ENCODE assay signal across 18 mouse cellular contexts in genomic region chr6:134988377-134988776, GRCm38 (mm10). TPM values are rescaled to one million over a fixed set of nuclear protein-coding genes. Genes with fewer than 3 reads are reported as not detected.
DNase-seq lines count a peak whose midpoint lies in the region; ATAC-seq and TF ChIP-seq lines count a peak whose summit lies in the region.
"Had no signal": no experiment of that assay in that cellular context is flagged by ENCODE, and none has a peak within 500 bp of the region (broad histone marks: within the 10 kb centered on the region; RNA-seq: fewer than 3 reads in every experiment).

No protein-coding gene starts in this region.

- peaks cover 0 to 7% of the 10 kb centered on the region in 2 experiments; a peak in 2 of 4 replicates for H3K36me3 ChIP-seq in MEL (ENCODE audit: control insufficient read depth in 1 of 2, insufficient read depth in 2 of 2, low read length in 2 of 2)
- H3K36me3 ChIP-seq in intestine, postnatal 0 days (ENCODE audit: control insufficient read depth, insufficient read depth), result no peaks in the 10 kb centered on the region
- H3K36me3 ChIP-seq: G1E had no signal

- H3K79me2 ChIP-seq in MEL (ENCODE audit: control insufficient read depth, insufficient read depth, low read length, poor library complexity), result no peaks in the 10 kb centered on the region; the same call in 1 of the 2 replicates

- no peak overlapping the region for H3K27ac ChIP-seq in MEL (ENCODE audit: control insufficient read depth, low read depth, low read length)
- no peak overlapping the region for H3K27ac ChIP-seq in intestine, postnatal 0 days (ENCODE audit: low read depth, low read length)

- no peaks in the 10 kb centered on the region for H3K27me3 ChIP-seq in MEL (ENCODE audit: control insufficient read depth in 1 of 2, insufficient read depth in 2 of 2, low read length in 2 of 2)
- H3K27me3 ChIP-seq in intestine, postnatal 0 days (replicated peaks; ENCODE audit: control insufficient read depth, insufficient read depth, low read length), result no peaks in the 10 kb centered on the region
- H3K27me3 ChIP-seq: Patski had no signal

- peaks cover 5 to 27% of the 10 kb centered on the region in 2 experiments for H3K4me1 ChIP-seq in MEL (ENCODE audit: control insufficient read depth in 1 of 2, insufficient read depth in 2 of 2, low read length in 2 of 2)
- H3K4me1 ChIP-seq in intestine, postnatal 0 days (replicated peaks; ENCODE audit: control insufficient read depth, insufficient read depth, low read length), result no peaks in the 10 kb centered on the region

- H3K9me3 ChIP-seq in MEL (replicated peaks; ENCODE audit: insufficient read depth, low read length), result no peaks in the 10 kb centered on the region
- no peaks in the 10 kb centered on the region for H3K9me3 ChIP-seq in intestine, postnatal 0 days (ENCODE audit: control insufficient read depth)
- H3K9me3 ChIP-seq: G1E had no signal

- no peak for TF ChIP-seq RAD21 in MEL (IDR thresholded peaks at IDR 0.05; ENCODE audit: low read depth, low read length)

- no peak overlapping the region for H3K9ac ChIP-seq in MEL (ENCODE audit: control insufficient read depth, low read depth, low read length, poor library complexity, severe bottlenecking)
- no peak overlapping the region for H3K9ac ChIP-seq in intestine, postnatal 0 days (ENCODE audit: low read depth, low read length)

- no peak overlapping the region for H3K4me3 ChIP-seq in MEL (ENCODE audit: control insufficient read depth in 1 of 2, insufficient read depth in 1 of 2, low read depth in 2 of 2, low read length in 2 of 2)
- H3K4me3 ChIP-seq in intestine, postnatal 0 days (ENCODE audit: low read depth, low read length), result no peak overlapping the region

- TF ChIP-seq CTCF in MEL (IDR thresholded peaks at IDR 0.05 in 2 of 3, conservative IDR thresholded peaks at IDR 0.05 in 1 of 3; ENCODE audit: control insufficient read depth in 1 of 3, insufficient read depth in 1 of 3, low read depth in 2 of 3, low read length in 3 of 3, poor library complexity in 1 of 3, severe bottlenecking in 1 of 3), result no peak
- TF ChIP-seq CTCF in intestine, postnatal 0 days (IDR thresholded peaks at IDR 0.05; ENCODE audit: low read depth), result no peak

- WGBS in intestine, postnatal 0 days, result 70% methylated on average over 9 of the region's 9 CpGs

- no peak overlapping the region for H3K4me2 ChIP-seq in intestine, postnatal 0 days (replicated peaks; ENCODE audit: low read depth)

- TF ChIP-seq POLR2A in MEL (IDR thresholded peaks at IDR 0.05; ENCODE audit: control insufficient read depth in 1 of 2, insufficient read depth in 1 of 2, low read depth in 1 of 2, low read length in 2 of 2, poor library complexity in 1 of 2), result no peak

- ATAC-seq in intestine, postnatal 0 days, result no peak
- ATAC-seq: activated CD4-positive, CD25-positive, alpha-beta regulatory T cell, adult 4 months; CD4-positive, CD25-positive, alpha-beta regulatory T cell, adult 4 months; Patski had no signal

- peak; percentile 53 for DNase-seq in MEL (ENCODE audit: low read depth, low spot score)
- DNase-seq: adrenal gland, adult 2 months; adrenal gland, adult 8-10 months; adrenal gland, postnatal 10 days; adrenal gland, postnatal 14 days; adrenal gland, postnatal 25 days; adrenal gland, postnatal 36 days; B cell, adult 2 months; cerebellum, adult 11 months; cerebellum, adult 11-12 months; cerebellum, adult 18-20 months; cerebellum, adult 2 months; cerebellum, adult 8-10 months had no signal

- peak in 1 of 2 experiments; percentile 59; a peak in 2 of 4 replicates for TF ChIP-seq EP300 in MEL (IDR thresholded peaks at IDR 0.05; ENCODE audit: low read depth in 1 of 2, low read length in 2 of 2)

TF ChIP-seq in MEL, 35 proteins besides CTCF, POLR2A, EP300 and RAD21:
- TF ChIP-seq MAZ (IDR thresholded peaks at IDR 0.05; ENCODE audit: low read depth, low read length) (no peak), ETS1 (IDR thresholded peaks at IDR 0.05; ENCODE audit: low read depth, low read length) (peak; percentile 33; the same call in 1 of the 2 replicates), ELF1 (IDR thresholded peaks at IDR 0.05; ENCODE audit: low read depth, low read length) (no peak), SIN3A (IDR thresholded peaks at IDR 0.05; ENCODE audit: low read length) (no peak), RCOR1 (IDR thresholded peaks at IDR 0.05; ENCODE audit: low read depth, low read length) (no peak), E2F4 (IDR thresholded peaks at IDR 0.05; ENCODE audit: borderline replicate concordance, low read depth, low read length) (no peak), USF2 (IDR thresholded peaks at IDR 0.05; ENCODE audit: borderline replicate concordance in 1 of 2, insufficient read depth in 1 of 2, low read depth in 1 of 2, low read length in 2 of 2) (no peak), SMC3 (IDR thresholded peaks at IDR 0.05; ENCODE audit: low read depth, low read length) (no peak), MAFK (IDR thresholded peaks at IDR 0.05; ENCODE audit: borderline replicate concordance, low read depth, low read length) (no peak), MAX (IDR thresholded peaks at IDR 0.05; ENCODE audit: low read length) (no peak), KAT2A (conservative IDR thresholded peaks at IDR 0.05; ENCODE audit: low read depth, low read length) (no peak), GATA1 (IDR thresholded peaks at IDR 0.05; ENCODE audit: low read depth, low read length) (0 out of 2 replicates have a peak, but pooled peaks have one; percentile 21), CHD2 (IDR thresholded peaks at IDR 0.05; ENCODE audit: low read length) (no peak), POLR2AphosphoS2 (IDR thresholded peaks at IDR 0.05; ENCODE audit: low read length) (no peak), TCF12 (IDR thresholded peaks at IDR 0.05; ENCODE audit: low read depth, low read length) (peak; percentile 66), BHLHE40 (IDR thresholded peaks at IDR 0.05; ENCODE audit: borderline replicate concordance, low read depth, low read length) (no peak), NELFE (IDR thresholded peaks at IDR 0.05; ENCODE audit: low read depth, low read length) (no peak), POLR2AphosphoS5 (IDR thresholded peaks at IDR 0.05; ENCODE audit: borderline replicate concordance, low read depth, low read length) (no peak), JUND (IDR thresholded peaks at IDR 0.05; ENCODE audit: low read depth, low read length) (no peak), ZKSCAN1 (IDR thresholded peaks at IDR 0.05; ENCODE audit: low read depth, low read length) (no peak), HCFC1 (IDR thresholded peaks at IDR 0.05; ENCODE audit: low read depth, low read length) (no peak)

RNA-seq across cellular contexts. Expression of gene Apold1, which starts 6.9 kb away (rescaled TPM):
- 0.07 and 0.12 TPM in 2 replicates for total RNA-seq in MEL (2012; rRNA removed)
- under 1 TPM in 1 of 2 experiments, not detected in 1; 0.08 TPM for polyA plus RNA-seq in MEL (2012; ENCODE audit: insufficient read depth in 1 of 2, insufficient read length in 2 of 2, low read depth in 1 of 2, low replicate concordance in 2 of 2, missing spikeins in 1 of 2)
- polyA plus RNA-seq in intestine, postnatal 0 days (2015; fragmentation: Nextera tagmentation; extraction: Ambion mirVana), result 2.2 and 3.2 TPM in 2 replicates

RNA-seq across cellular contexts. Expression of gene Ddx47, which starts 23.0 kb away (rescaled TPM):
- total RNA-seq in MEL (2012; rRNA removed), result 84.1 and 102 TPM in 2 replicates
- 100 to 1,000 TPM in 1 of 2 experiments, not detected in 1; 117 TPM for polyA plus RNA-seq in MEL (2012; ENCODE audit: insufficient read depth in 1 of 2, insufficient read length in 2 of 2, low read depth in 1 of 2, low replicate concordance in 2 of 2, missing spikeins in 1 of 2)
- 32.6 and 33.5 TPM in 2 replicates for polyA plus RNA-seq in intestine, postnatal 0 days (2015; fragmentation: Nextera tagmentation; extraction: Ambion mirVana)
